Comparison of ENCODE assay signal across 15 mouse cellular contexts in the genomic region with DNA sequence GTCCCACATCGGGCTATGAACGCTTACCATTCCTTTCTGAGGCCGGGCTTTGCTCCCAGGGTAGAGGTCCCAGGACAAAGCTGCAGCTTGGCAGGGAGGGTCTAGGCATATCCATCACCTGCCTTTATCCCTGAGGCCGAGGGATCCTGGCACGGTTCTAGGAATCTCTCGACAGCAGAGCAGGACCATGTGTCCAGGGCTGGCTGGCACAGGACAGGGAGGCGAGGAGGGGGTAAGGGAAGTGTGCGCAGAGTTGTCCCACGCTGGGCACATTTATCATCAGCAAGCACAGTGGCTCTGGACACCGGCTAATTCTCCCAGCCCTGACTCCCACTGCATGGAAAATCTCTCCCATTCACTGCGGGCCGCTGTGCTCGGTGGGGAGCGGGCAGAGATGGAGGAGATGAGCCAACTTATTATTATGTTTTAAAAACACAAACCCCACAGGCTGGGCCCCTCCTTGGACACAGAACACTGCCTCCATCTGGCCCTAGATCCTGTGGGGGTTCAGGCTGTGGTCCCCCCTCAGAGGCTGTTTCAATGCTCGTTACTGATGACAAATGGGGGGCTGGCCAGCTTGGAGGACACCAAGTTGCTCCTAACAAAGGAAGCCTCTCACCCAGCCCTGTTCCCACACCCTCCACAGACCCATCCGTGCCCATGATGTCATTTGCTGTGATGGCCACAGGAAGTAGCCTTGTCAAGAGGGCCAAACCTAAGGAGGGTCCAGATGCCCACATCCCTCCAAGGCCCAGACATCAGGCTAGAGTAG. TPM values are rescaled to one million over a fixed set of nuclear protein-coding genes. Genes with fewer than 3 reads are reported as not detected.
DNase-seq lines count a peak whose midpoint lies in the region; ATAC-seq lines count a peak whose summit lies in the region.
"Had no signal": no experiment of that assay in that cellular context is flagged by ENCODE, and none has a peak within 500 bp of the region (broad histone marks: within the 10 kb centered on the region; RNA-seq: fewer than 3 reads in every experiment).

No protein-coding gene starts in this region.

- H3K27ac ChIP-seq in heart, embryonic 12.5 days (ENCODE audit: poor library complexity, severe bottlenecking), result peak overlapping the region; percentile 10; the same call in 1 of the 2 replicates
- H3K27ac ChIP-seq in midbrain, embryonic 10.5 days (replicated peaks), result peak overlapping the region; percentile 33; the same call in 1 of the 2 replicates
- no peak overlapping the region for H3K27ac ChIP-seq in midbrain, embryonic 11.5 days (ENCODE audit: low read depth, low read length)
- peak overlapping the region; percentile 57 for H3K27ac ChIP-seq in hindbrain, embryonic 10.5 days
- no peak overlapping the region for H3K27ac ChIP-seq in neural tube, embryonic 13.5 days (replicated peaks)
- H3K27ac ChIP-seq in liver, embryonic 11.5 days (ENCODE audit: low read depth, low read length), result no peak overlapping the region
- H3K27ac ChIP-seq: forebrain, embryonic 12.5 days; intestine, embryonic 15.5 days; limb, embryonic 12.5 days; midbrain, embryonic 12.5 days had no signal

- WGBS in heart, embryonic 12.5 days, result 74% methylated on average over 16 of the region's 16 CpGs
- 86% methylated on average over 16 of the region's 16 CpGs for WGBS in midbrain, embryonic 10.5 days
- WGBS in midbrain, embryonic 11.5 days, result 81% methylated on average over 16 of the region's 16 CpGs
- WGBS in hindbrain, embryonic 10.5 days, result 73% methylated on average over 16 of the region's 16 CpGs
- 49% methylated on average over 16 of the region's 16 CpGs for WGBS in neural tube, embryonic 13.5 days
- WGBS in liver, embryonic 11.5 days, result 84% methylated on average over 16 of the region's 16 CpGs

- DNase-seq in heart, postnatal 36 days, result no peak
- no peak for DNase-seq in midbrain, embryonic 10.5 days (ENCODE audit: low spot score)
- no peak for DNase-seq in midbrain, embryonic 11.5 days (ENCODE audit: low spot score, missing footprints)
- no peak for DNase-seq in hindbrain, embryonic 10.5 days (ENCODE audit: low spot score)
- no peak for DNase-seq in liver, embryonic 11.5 days (ENCODE audit: low spot score)
- DNase-seq: gastrocnemius, postnatal 14 days; spleen, adult 18-20 months had no signal

- H3K27me3 ChIP-seq in heart, embryonic 12.5 days (replicated peaks), result no peaks in the 10 kb centered on the region
- peaks cover 14% of the 10 kb centered on the region for H3K27me3 ChIP-seq in midbrain, embryonic 10.5 days (ENCODE audit: low read depth, poor library complexity, severe bottlenecking)
- peaks cover 3% of the 10 kb centered on the region; the same call in 1 of the 2 replicates for H3K27me3 ChIP-seq in midbrain, embryonic 11.5 days (ENCODE audit: control insufficient read depth, insufficient read depth, low read length)
- H3K27me3 ChIP-seq in hindbrain, embryonic 10.5 days (ENCODE audit: insufficient read depth, poor library complexity, severe bottlenecking), result peaks cover 39% of the 10 kb centered on the region
- 0 out of 2 replicates have a peak, but pooled peaks cover 5% of the 10 kb centered on the region for H3K27me3 ChIP-seq in neural tube, embryonic 13.5 days
- peaks cover 4% of the 10 kb centered on the region; the same call in 1 of the 2 replicates for H3K27me3 ChIP-seq in liver, embryonic 11.5 days (replicated peaks; ENCODE audit: control insufficient read depth, insufficient read depth, low read length)
- H3K27me3 ChIP-seq: intestine, embryonic 15.5 days; limb, embryonic 12.5 days had no signal

- H3K9ac ChIP-seq in heart, embryonic 12.5 days, result no peak overlapping the region
- no peak overlapping the region for H3K9ac ChIP-seq in midbrain, embryonic 11.5 days (ENCODE audit: low read length)
- H3K9ac ChIP-seq in neural tube, embryonic 13.5 days, result peak overlapping the region; percentile 17; the same call in 1 of the 2 replicates
- no peak overlapping the region for H3K9ac ChIP-seq in liver, embryonic 11.5 days (ENCODE audit: low read depth, low read length)
- H3K9ac ChIP-seq: forebrain, embryonic 12.5 days; intestine, embryonic 15.5 days; limb, embryonic 12.5 days; midbrain, embryonic 12.5 days had no signal

- H3K36me3 ChIP-seq in heart, embryonic 12.5 days, result peaks cover 10% of the 10 kb centered on the region
- H3K36me3 ChIP-seq in midbrain, embryonic 10.5 days, result no peaks in the 10 kb centered on the region
- no peaks in the 10 kb centered on the region for H3K36me3 ChIP-seq in midbrain, embryonic 11.5 days (ENCODE audit: control insufficient read depth, insufficient read depth, low read length)
- no peaks in the 10 kb centered on the region for H3K36me3 ChIP-seq in hindbrain, embryonic 10.5 days
- H3K36me3 ChIP-seq in neural tube, embryonic 13.5 days, result no peaks in the 10 kb centered on the region
- H3K36me3 ChIP-seq in liver, embryonic 11.5 days (ENCODE audit: control insufficient read depth, insufficient read depth, low read length), result no peaks in the 10 kb centered on the region
- H3K36me3 ChIP-seq: forebrain, embryonic 12.5 days; intestine, embryonic 15.5 days; midbrain, embryonic 12.5 days had no signal

- no peak overlapping the region for H3K4me3 ChIP-seq in heart, embryonic 12.5 days
- no peak overlapping the region for H3K4me3 ChIP-seq in midbrain, embryonic 10.5 days
- no peak overlapping the region for H3K4me3 ChIP-seq in midbrain, embryonic 11.5 days (ENCODE audit: low read depth, low read length)
- no peak overlapping the region for H3K4me3 ChIP-seq in hindbrain, embryonic 10.5 days
- H3K4me3 ChIP-seq in neural tube, embryonic 13.5 days, result no peak overlapping the region
- no peak overlapping the region for H3K4me3 ChIP-seq in liver, embryonic 11.5 days (ENCODE audit: low read depth, low read length)
- H3K4me3 ChIP-seq: forebrain, embryonic 12.5 days; intestine, embryonic 15.5 days; limb, embryonic 12.5 days; midbrain, embryonic 12.5 days had no signal

- ATAC-seq in heart, embryonic 12.5 days (ENCODE audit: insufficient number of reproducible peaks, low FRiP score), result no peak; the same call in 1 of the 2 replicates
- no peak for ATAC-seq in midbrain, embryonic 11.5 days (ENCODE audit: low FRiP score)
- peak; percentile 74 for ATAC-seq in neural tube, embryonic 13.5 days (ENCODE audit: low read depth)
- no peak for ATAC-seq in granulocyte monocyte progenitor cell, adult 5-6 weeks (replicated peaks; ENCODE audit: poor library complexity, severe bottlenecking)
- ATAC-seq in liver, embryonic 11.5 days (replicated peaks; ENCODE audit: low FRiP score), result no peak
- ATAC-seq: CD4-positive, CD25-positive, alpha-beta regulatory T cell, adult 4 months; intestine, embryonic 15.5 days had no signal

- no peaks in the 10 kb centered on the region for H3K9me3 ChIP-seq in heart, embryonic 12.5 days (replicated peaks)
- no peaks in the 10 kb centered on the region for H3K9me3 ChIP-seq in midbrain, embryonic 10.5 days (replicated peaks)
- H3K9me3 ChIP-seq in midbrain, embryonic 11.5 days (ENCODE audit: control insufficient read depth, low read length), result no peaks in the 10 kb centered on the region
- H3K9me3 ChIP-seq in hindbrain, embryonic 10.5 days, result no peaks in the 10 kb centered on the region
- no peaks in the 10 kb centered on the region for H3K9me3 ChIP-seq in neural tube, embryonic 13.5 days
- H3K9me3 ChIP-seq in liver, embryonic 11.5 days (ENCODE audit: control insufficient read depth, low read length), result no peaks in the 10 kb centered on the region
- H3K9me3 ChIP-seq: forebrain, embryonic 12.5 days; intestine, embryonic 15.5 days; limb, embryonic 12.5 days; midbrain, embryonic 12.5 days had no signal

- H3K4me2 ChIP-seq in heart, embryonic 12.5 days, result no peak overlapping the region
- no peak overlapping the region for H3K4me2 ChIP-seq in midbrain, embryonic 11.5 days
- no peak overlapping the region for H3K4me2 ChIP-seq in neural tube, embryonic 13.5 days
- H3K4me2 ChIP-seq in liver, embryonic 11.5 days, result no peak overlapping the region
- H3K4me2 ChIP-seq: forebrain, embryonic 12.5 days; intestine, embryonic 15.5 days; limb, embryonic 12.5 days; midbrain, embryonic 12.5 days had no signal

- peaks cover 41% of the 10 kb centered on the region for H3K4me1 ChIP-seq in heart, embryonic 12.5 days (replicated peaks)
- peaks cover 27% of the 10 kb centered on the region for H3K4me1 ChIP-seq in midbrain, embryonic 10.5 days
- peaks cover 1% of the 10 kb centered on the region; the same call in 1 of the 2 replicates for H3K4me1 ChIP-seq in midbrain, embryonic 11.5 days (ENCODE audit: control insufficient read depth, insufficient read depth, low read length)
- H3K4me1 ChIP-seq in hindbrain, embryonic 10.5 days (replicated peaks), result peaks cover 34% of the 10 kb centered on the region
- peaks cover 28% of the 10 kb centered on the region for H3K4me1 ChIP-seq in neural tube, embryonic 13.5 days (replicated peaks)
- H3K4me1 ChIP-seq in liver, embryonic 11.5 days (replicated peaks; ENCODE audit: control insufficient read depth, insufficient read depth, low read length), result no peaks in the 10 kb centered on the region; the same call in 1 of the 2 replicates

- intact Hi-C loops in heart, postnatal 36 days (cut with DNase I), result no loop called here

RNA-seq across cellular contexts. Expression of gene Slc29a3, which starts 34.9 kb away (rescaled TPM):
- polyA plus RNA-seq in heart, embryonic 12.5 days (2016; fragmentation: Nextera tagmentation; extraction: Ambion mirVana), result 5.6 and 6.8 TPM in 2 replicates
- 1 to 10 TPM; 3.2 to 6.7 TPM for total RNA-seq in heart, postnatal 36 days (2021)
- 8.4 and 12.8 TPM in 2 replicates for polyA plus RNA-seq in midbrain, embryonic 10.5 days (2016; fragmentation: Nextera tagmentation; extraction: Ambion mirVana)
- polyA plus RNA-seq in midbrain, embryonic 11.5 days (2014; fragmentation: Nextera tagmentation; extraction: Ambion mirVana), result 6.9 and 8.7 TPM in 2 replicates
- polyA plus RNA-seq in hindbrain, embryonic 10.5 days (2016; fragmentation: Nextera tagmentation; extraction: Ambion mirVana), result 9.4 and 11.8 TPM in 2 replicates
- 11.8 and 12.9 TPM in 2 replicates for polyA plus RNA-seq in neural tube, embryonic 13.5 days (2015; fragmentation: Nextera tagmentation; extraction: Ambion mirVana)
- total RNA-seq in granulocyte monocyte progenitor cell, adult 5-6 weeks (2014; fragmentation: Nextera tagmentation), result 42.0 and 51.0 TPM in 2 replicates
- total RNA-seq in granulocyte monocyte progenitor cell, adult 5-6 weeks (2017), result 12.5 and 15.2 TPM in 2 replicates
- 4.3 and 4.8 TPM in 2 replicates for polyA plus RNA-seq in liver, embryonic 11.5 days (2014; fragmentation: Nextera tagmentation; extraction: Ambion mirVana)

RNA-seq across cellular contexts. Expression of gene Unc5b, which starts 43.9 kb away (rescaled TPM):
- 18.4 and 18.7 TPM in 2 replicates for polyA plus RNA-seq in heart, embryonic 12.5 days (2016; fragmentation: Nextera tagmentation; extraction: Ambion mirVana)
- 10 to 100 TPM; 14.5 to 14.7 TPM for total RNA-seq in heart, postnatal 36 days (2021)
- polyA plus RNA-seq in midbrain, embryonic 10.5 days (2016; fragmentation: Nextera tagmentation; extraction: Ambion mirVana), result 2.7 and 3.2 TPM in 2 replicates
- polyA plus RNA-seq in midbrain, embryonic 11.5 days (2014; fragmentation: Nextera tagmentation; extraction: Ambion mirVana), result 2.8 and 3.5 TPM in 2 replicates
- polyA plus RNA-seq in hindbrain, embryonic 10.5 days (2016; fragmentation: Nextera tagmentation; extraction: Ambion mirVana), result 2.4 and 2.6 TPM in 2 replicates
- polyA plus RNA-seq in neural tube, embryonic 13.5 days (2015; fragmentation: Nextera tagmentation; extraction: Ambion mirVana), result 2.6 and 2.9 TPM in 2 replicates
- not detected in 2 replicates for total RNA-seq in granulocyte monocyte progenitor cell, adult 5-6 weeks (2014; fragmentation: Nextera tagmentation)
- not detected in 2 replicates for total RNA-seq in granulocyte monocyte progenitor cell, adult 5-6 weeks (2017)
- 3.2 and 4.2 TPM in 2 replicates for polyA plus RNA-seq in liver, embryonic 11.5 days (2014; fragmentation: Nextera tagmentation; extraction: Ambion mirVana)
- polyA plus RNA-seq: CD4-positive, CD25-positive, alpha-beta regulatory T cell, adult 4 months had no signal

Comparison
In these comparisons a context has a peak if more than half of its experiments do, and no peak if none do; other contexts are left out.
1. H3K27ac ChIP-seq: peak in heart, embryonic 12.5 days (single experiment), midbrain, embryonic 10.5 days (single experiment) and hindbrain, embryonic 10.5 days (single experiment); none in midbrain, embryonic 11.5 days (single experiment), neural tube, embryonic 13.5 days (single experiment) and liver, embryonic 11.5 days (single experiment).